Mouse (Mus musculus): ENCODE measurements around the gene BC029722. TPM values are rescaled to one million over a fixed set of nuclear protein-coding genes. Genes with fewer than 3 reads are reported as not detected.

Gene BC029722
- polyA plus RNA-seq (2015; fragmentation: Nextera tagmentation; extraction: Ambion mirVana), result 14.5 and 18.1 TPM in 2 replicates

GRCm38 (mm10) chr2:155819392-155819448 is at the start of gene BC029722:
Gene BC029722, minus strand, starts transcription at chr2:155819426.
- Histone ChIP-seq H3K4me1 (peaks cover 18% of the 10 kb centered on the region), H3K4me2 (peak within 1 kb of the TSS; percentile 92), H3K9me3 (replicated peaks) (no peaks in the 10 kb centered on the region), H3K4me3 (replicated peaks) (peak within 1 kb of the TSS; percentile 73), H3K27me3 (no peaks in the 10 kb centered on the region), H3K36me3 (peaks cover 49% of the 10 kb centered on the region), H3K27ac (peak within 1 kb of the TSS; percentile 77), H3K9ac (peak within 1 kb of the TSS; percentile 73)
- ATAC-seq (replicated peaks; ENCODE audit: low FRiP score), result no peak

GRCm38 (mm10) chr2:155868320-155868719 is 49.1 kb upstream of the BC029722 start:
- WGBS, result 96% methylated on average over 8 of the region's 8 CpGs
- H3K27ac ChIP-seq, result no peak overlapping the region
- ATAC-seq (replicated peaks; ENCODE audit: low FRiP score), result no peak
- no peaks in the 10 kb centered on the region for H3K27me3 ChIP-seq
- H3K4me2 ChIP-seq, result no peak overlapping the region
- no peaks in the 10 kb centered on the region for H3K9me3 ChIP-seq (replicated peaks)
- H3K36me3 ChIP-seq, result peaks cover 17% of the 10 kb centered on the region
- peaks cover 18% of the 10 kb centered on the region for H3K4me1 ChIP-seq
- no peak overlapping the region for H3K4me3 ChIP-seq (replicated peaks)
- no peak overlapping the region for H3K9ac ChIP-seq

- ATAC-seq (replicated peaks; ENCODE audit: low FRiP score), result peak; percentile 81
- H3K36me3 ChIP-seq, result peaks cover 18% of the 10 kb centered on the region; the same call in 1 of the 2 replicates
- 21% methylated on average over 11 of the region's 11 CpGs for WGBS
- H3K27me3 ChIP-seq, result no peaks in the 10 kb centered on the region
- peaks cover 21% of the 10 kb centered on the region for H3K4me1 ChIP-seq
- H3K4me3 ChIP-seq (replicated peaks), result no peak overlapping the region
- H3K9me3 ChIP-seq (replicated peaks), result no peaks in the 10 kb centered on the region
- no peak overlapping the region for H3K9ac ChIP-seq
- peak overlapping the region; percentile 36 for H3K4me2 ChIP-seq
- H3K27ac ChIP-seq, result peak overlapping the region; percentile 42; the same call in 1 of the 2 replicates
These were observed 44.2 kb upstream of the BC029722 start for GRCm38 (mm10) chr2:155863301-155863867.

- Histone ChIP-seq H3K9ac (no peak overlapping the region), H3K4me2 (peak overlapping the region; percentile 36), H3K4me3 (replicated peaks) (no peak overlapping the region), H3K27ac (peak overlapping the region; percentile 42; the same call in 1 of the 2 replicates), H3K4me1 (peaks cover 21% of the 10 kb centered on the region), H3K36me3 (peaks cover 18% of the 10 kb centered on the region), H3K9me3 (replicated peaks) (no peaks in the 10 kb centered on the region), H3K27me3 (no peaks in the 10 kb centered on the region)
- ATAC-seq (replicated peaks; ENCODE audit: low FRiP score), result peak; percentile 88
- 31% methylated on average over 13 of the region's 13 CpGs for WGBS
These were observed 43.5 kb upstream of the BC029722 start for GRCm38 (mm10) chr2:155862573-155863300.

GRCm38 (mm10) chr2:155861581-155861980 is 42.4 kb upstream of the BC029722 start:
- Histone ChIP-seq H3K4me3 (replicated peaks) (no peak overlapping the region), H3K9ac (no peak overlapping the region), H3K9me3 (replicated peaks) (no peaks in the 10 kb centered on the region), H3K27me3 (no peaks in the 10 kb centered on the region), H3K4me2 (no peak overlapping the region), H3K4me1 (peaks cover 21% of the 10 kb centered on the region), H3K36me3 (peaks cover 25% of the 10 kb centered on the region), H3K27ac (no peak overlapping the region)
- ATAC-seq (replicated peaks; ENCODE audit: low FRiP score), result no peak
- WGBS, result 87% methylated on average over 6 of the region's 6 CpGs

- Histone ChIP-seq H3K4me3 (replicated peaks) (no peak overlapping the region), H3K9me3 (replicated peaks) (no peaks in the 10 kb centered on the region), H3K4me1 (peaks cover 21% of the 10 kb centered on the region), H3K27ac (no peak overlapping the region), H3K4me2 (no peak overlapping the region), H3K9ac (no peak overlapping the region), H3K36me3 (peaks cover 36% of the 10 kb centered on the region), H3K27me3 (no peaks in the 10 kb centered on the region)
- WGBS, result 84% methylated on average over 7 of the region's 7 CpGs
- no peak for ATAC-seq (replicated peaks; ENCODE audit: low FRiP score)
These were observed 40.9 kb upstream of the BC029722 start for GRCm38 (mm10) chr2:155860102-155860501.

- Histone ChIP-seq H3K4me2 (no peak overlapping the region), H3K9ac (no peak overlapping the region), H3K4me1 (no peaks in the 10 kb centered on the region), H3K27ac (no peak overlapping the region), H3K36me3 (peaks cover 76% of the 10 kb centered on the region), H3K9me3 (replicated peaks) (no peaks in the 10 kb centered on the region), H3K4me3 (replicated peaks) (no peak overlapping the region), H3K27me3 (no peaks in the 10 kb centered on the region)
- WGBS, result 72% methylated on average over 5 of the region's 5 CpGs
- no peak for ATAC-seq (replicated peaks; ENCODE audit: low FRiP score)
These were observed 33.3 kb upstream of the BC029722 start for GRCm38 (mm10) chr2:155852536-155852935.

- Histone ChIP-seq H3K4me2 (no peak overlapping the region), H3K27me3 (no peaks in the 10 kb centered on the region), H3K4me1 (no peaks in the 10 kb centered on the region), H3K4me3 (replicated peaks) (no peak overlapping the region), H3K27ac (no peak overlapping the region), H3K36me3 (peaks cover 82% of the 10 kb centered on the region), H3K9me3 (replicated peaks) (no peaks in the 10 kb centered on the region), H3K9ac (no peak overlapping the region)
- WGBS, result 84% methylated on average over 7 of the region's 7 CpGs
- no peak for ATAC-seq (replicated peaks; ENCODE audit: low FRiP score)
These were observed 30.9 kb upstream of the BC029722 start for GRCm38 (mm10) chr2:155850120-155850519.

GRCm38 (mm10) chr2:155849464-155849863 is 30.2 kb upstream of the BC029722 start:
- Histone ChIP-seq H3K27me3 (no peaks in the 10 kb centered on the region), H3K9ac (no peak overlapping the region), H3K9me3 (replicated peaks) (no peaks in the 10 kb centered on the region), H3K4me1 (no peaks in the 10 kb centered on the region), H3K4me3 (replicated peaks) (no peak overlapping the region), H3K36me3 (peaks cover 82% of the 10 kb centered on the region), H3K4me2 (no peak overlapping the region), H3K27ac (no peak overlapping the region)
- ATAC-seq (replicated peaks; ENCODE audit: low FRiP score), result no peak
- WGBS, result 60% methylated on average over 7 of the region's 7 CpGs

- Histone ChIP-seq H3K9me3 (replicated peaks) (no peaks in the 10 kb centered on the region), H3K4me1 (no peaks in the 10 kb centered on the region), H3K27ac (no peak overlapping the region), H3K4me2 (no peak overlapping the region), H3K9ac (no peak overlapping the region), H3K4me3 (replicated peaks) (no peak overlapping the region), H3K27me3 (no peaks in the 10 kb centered on the region), H3K36me3 (peaks cover 70% of the 10 kb centered on the region)
- WGBS, result 25% methylated on average over 6 of the region's 6 CpGs
- peak; percentile 36 for ATAC-seq (replicated peaks; ENCODE audit: low FRiP score)
These were observed 29.1 kb upstream of the BC029722 start for GRCm38 (mm10) chr2:155848291-155848690.

GRCm38 (mm10) chr2:155846930-155847329 is 27.7 kb upstream of the BC029722 start:
- 52% methylated on average over 8 of the region's 8 CpGs for WGBS
- Histone ChIP-seq H3K9ac (no peak overlapping the region), H3K4me1 (no peaks in the 10 kb centered on the region), H3K9me3 (replicated peaks) (no peaks in the 10 kb centered on the region), H3K36me3 (peaks cover 64% of the 10 kb centered on the region), H3K4me3 (replicated peaks) (no peak overlapping the region), H3K4me2 (no peak overlapping the region), H3K27me3 (no peaks in the 10 kb centered on the region), H3K27ac (no peak overlapping the region)
- ATAC-seq (replicated peaks; ENCODE audit: low FRiP score), result no peak

- H3K4me3 ChIP-seq (replicated peaks), result no peak overlapping the region
- no peaks in the 10 kb centered on the region for H3K4me1 ChIP-seq
- WGBS, result 75% methylated on average over 4 of the region's 4 CpGs
- no peaks in the 10 kb centered on the region for H3K36me3 ChIP-seq
- no peak overlapping the region for H3K9ac ChIP-seq
- no peak overlapping the region for H3K27ac ChIP-seq
- no peaks in the 10 kb centered on the region for H3K27me3 ChIP-seq
- no peak overlapping the region for H3K4me2 ChIP-seq
- no peaks in the 10 kb centered on the region for H3K9me3 ChIP-seq (replicated peaks)
- ATAC-seq (replicated peaks; ENCODE audit: low FRiP score), result no peak
These were observed 19.7 kb upstream of the BC029722 start for GRCm38 (mm10) chr2:155838961-155839360.

- Histone ChIP-seq H3K36me3 (no peaks in the 10 kb centered on the region), H3K27ac (no peak overlapping the region), H3K4me1 (no peaks in the 10 kb centered on the region), H3K9ac (no peak overlapping the region), H3K4me2 (no peak overlapping the region), H3K9me3 (replicated peaks) (no peaks in the 10 kb centered on the region), H3K27me3 (no peaks in the 10 kb centered on the region), H3K4me3 (replicated peaks) (no peak overlapping the region)
- WGBS, result 54% methylated on average over 3 of the region's 3 CpGs
- ATAC-seq (replicated peaks; ENCODE audit: low FRiP score), result no peak
These were observed 18.7 kb upstream of the BC029722 start for GRCm38 (mm10) chr2:155837961-155838360.

Data from kidney, embryonic 15.5 days (tissue).